Mouse (Mus musculus): ENCODE results near the gene Nat9. TPM values are rescaled to one million over a fixed set of nuclear protein-coding genes. Genes with fewer than 3 reads are reported as not detected.

Nat9 gene
- polyA plus RNA-seq, 1 experiment from 2014 or later, result 41.6 TPM

- H3K4me3 ChIP-seq (replicated peaks), result peak overlapping the region; percentile 29
- no peak overlapping the region for H3K27ac ChIP-seq (replicated peaks)
- H3K36me3 ChIP-seq, result no peaks in the 10 kb centered on the region
- no peak for ATAC-seq (ENCODE audit: insufficient number of reproducible peaks, low FRiP score, low TSS enrichment, low read depth)
- H3K4me2 ChIP-seq (replicated peaks), result peak overlapping the region; percentile 44
- no peaks in the 10 kb centered on the region for H3K9me3 ChIP-seq (replicated peaks)
- H3K27me3 ChIP-seq, result peaks cover 40% of the 10 kb centered on the region
- peaks cover 18% of the 10 kb centered on the region; the same call in 1 of the 2 replicates for H3K4me1 ChIP-seq
- no peak overlapping the region; the same call in 1 of the 2 replicates for H3K9ac ChIP-seq
- 5% methylated on average over 15 of the region's 15 CpGs for WGBS
Observed at GRCm38 (mm10) chr11:115151755-115152429, 35.8 kb downstream of the Nat9 start.

DNA sequence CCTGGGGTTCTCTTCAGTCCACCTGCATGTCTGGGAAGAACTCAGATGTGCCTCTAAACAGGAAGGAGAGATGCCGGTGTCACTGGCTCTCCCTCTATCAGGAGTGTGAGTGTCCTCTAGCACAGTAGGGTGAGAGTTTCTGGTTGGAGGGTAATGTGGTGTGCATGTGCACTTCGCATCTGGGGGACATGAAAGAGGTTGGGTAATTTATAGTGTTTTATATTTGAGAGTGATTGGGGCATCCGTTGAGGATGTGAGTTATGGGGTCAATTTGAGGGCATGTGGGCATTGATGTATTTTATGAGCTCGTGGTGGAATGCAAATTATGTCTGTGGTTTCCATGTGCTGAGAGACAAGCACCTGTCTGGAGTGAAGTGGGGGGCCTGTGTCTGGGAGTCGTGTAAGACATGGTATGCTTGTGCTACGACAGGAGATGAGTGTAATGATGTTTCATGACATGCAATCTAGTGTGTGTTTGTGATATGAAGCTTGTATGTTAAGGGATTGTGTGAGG, 36.9 kb downstream of the Nat9 start:
- no peak overlapping the region for H3K4me3 ChIP-seq (replicated peaks)
- H3K9me3 ChIP-seq (replicated peaks), result no peaks in the 10 kb centered on the region
- no peak overlapping the region for H3K27ac ChIP-seq (replicated peaks)
- no peaks in the 10 kb centered on the region for H3K36me3 ChIP-seq
- no peak overlapping the region for H3K9ac ChIP-seq
- H3K27me3 ChIP-seq, result peaks cover 37% of the 10 kb centered on the region
- WGBS, result 56% methylated on average over 6 of the region's 6 CpGs
- no peak for ATAC-seq (ENCODE audit: insufficient number of reproducible peaks, low FRiP score, low TSS enrichment, low read depth)
- H3K4me2 ChIP-seq (replicated peaks), result no peak overlapping the region
- H3K4me1 ChIP-seq, result peaks cover 18% of the 10 kb centered on the region; the same call in 1 of the 2 replicates

- no peak for ATAC-seq (ENCODE audit: insufficient number of reproducible peaks, low FRiP score, low TSS enrichment, low read depth)
- Histone ChIP-seq H3K4me3 (replicated peaks) (no peak overlapping the region), H3K4me1 (peaks cover 11% of the 10 kb centered on the region; the same call in 1 of the 2 replicates), H3K27me3 (peaks cover 7% of the 10 kb centered on the region; the same call in 1 of the 2 replicates), H3K9ac (no peak overlapping the region), H3K27ac (replicated peaks) (no peak overlapping the region), H3K36me3 (no peaks in the 10 kb centered on the region), H3K9me3 (replicated peaks) (no peaks in the 10 kb centered on the region), H3K4me2 (replicated peaks) (no peak overlapping the region)
- WGBS, result 76% methylated on average over 4 of the region's 4 CpGs
Observed at GRCm38 (mm10) chr11:115147813-115148212, 39.8 kb downstream of the Nat9 start.

GRCm38 (mm10) chr11:115141970-115142369, 45.7 kb downstream of the Nat9 start:
- H3K9ac ChIP-seq, result no peak overlapping the region

GRCm38 (mm10) chr11:115138597-115139262, 48.9 kb downstream of the Nat9 start:
- no peaks in the 10 kb centered on the region for H3K36me3 ChIP-seq
- no peak overlapping the region for H3K9ac ChIP-seq

More at GRCm38 (mm10) chr11:115141970-115142369, 45.7 kb downstream of the Nat9 start:
- no peak overlapping the region for H3K27ac ChIP-seq (replicated peaks)
- ATAC-seq (ENCODE audit: insufficient number of reproducible peaks, low FRiP score, low TSS enrichment, low read depth), result no peak
- no peaks in the 10 kb centered on the region for H3K36me3 ChIP-seq
- H3K4me2 ChIP-seq (replicated peaks), result no peak overlapping the region
- 79% methylated on average over 2 of the region's 2 CpGs for WGBS
- no peaks in the 10 kb centered on the region for H3K4me1 ChIP-seq
- no peaks in the 10 kb centered on the region; the same call in 1 of the 2 replicates for H3K27me3 ChIP-seq
- no peaks in the 10 kb centered on the region for H3K9me3 ChIP-seq (replicated peaks)
- H3K4me3 ChIP-seq (replicated peaks), result no peak overlapping the region

DNA sequence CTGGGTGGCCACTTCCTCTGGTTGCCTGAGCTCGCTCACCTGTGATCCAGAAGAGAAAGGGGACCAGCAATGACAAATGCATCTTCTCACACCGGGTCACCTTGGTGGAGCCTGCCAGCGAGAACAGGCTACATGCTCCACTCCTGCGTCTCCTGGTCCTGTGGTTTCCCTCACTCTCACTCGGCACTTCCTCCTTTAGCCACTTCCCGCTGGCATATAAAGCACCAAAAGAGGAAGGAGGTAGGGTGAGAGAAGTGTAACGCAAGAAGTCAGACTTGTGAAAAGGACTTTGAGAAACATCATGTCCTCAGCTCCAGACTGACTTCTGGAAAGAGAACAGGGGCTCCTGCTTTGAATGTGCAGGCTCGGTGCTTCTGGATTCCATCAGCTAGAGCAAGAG, 53.9 kb downstream of the Nat9 start, which contains the start of gene Cd300lf:
Gene Cd300lf, minus strand, starts transcription at position 193 of the 400 bp plus-strand sequence.
- Histone ChIP-seq H3K9me3 (replicated peaks) (no peaks in the 10 kb centered on the region), H3K4me2 (replicated peaks) (no peak within 1 kb of the TSS), H3K27ac (replicated peaks) (no peak within 1 kb of the TSS), H3K36me3 (no peaks in the 10 kb centered on the region), H3K9ac (no peak within 1 kb of the TSS), H3K4me3 (replicated peaks) (no peak within 1 kb of the TSS), H3K27me3 (no peaks in the 10 kb centered on the region), H3K4me1 (no peaks in the 10 kb centered on the region)
- ATAC-seq (ENCODE audit: insufficient number of reproducible peaks, low FRiP score, low TSS enrichment, low read depth), result no peak
- WGBS, result 75% methylated on average over 8 of the region's 8 CpGs

More at GRCm38 (mm10) chr11:115138597-115139262, 48.9 kb downstream of the Nat9 start:
- WGBS, result 77% methylated on average over 5 of the region's 5 CpGs
- H3K4me2 ChIP-seq (replicated peaks), result no peak overlapping the region
- H3K27ac ChIP-seq (replicated peaks), result no peak overlapping the region
- no peaks in the 10 kb centered on the region for H3K4me1 ChIP-seq
- no peaks in the 10 kb centered on the region for H3K27me3 ChIP-seq
- no peak for ATAC-seq (ENCODE audit: insufficient number of reproducible peaks, low FRiP score, low TSS enrichment, low read depth)
- no peaks in the 10 kb centered on the region for H3K9me3 ChIP-seq (replicated peaks)
- H3K4me3 ChIP-seq (replicated peaks), result no peak overlapping the region

Other genes with a start within 250 kb of the Nat9 start
- not detected in 2 replicates for gene Cd300c, start 218.7 kb downstream of the Nat9 start, polyA plus RNA-seq (2015; fragmentation: Nextera tagmentation; extraction: Ambion mirVana)
- 0.28 and 0.34 TPM in 2 replicates for gene Cd300ld, start 197.9 kb downstream of the Nat9 start, polyA plus RNA-seq (2015; fragmentation: Nextera tagmentation; extraction: Ambion mirVana)
- 3.8 and 5.6 TPM in 2 replicates for gene Cd300c2, start 186.0 kb downstream of the Nat9 start, polyA plus RNA-seq (2015; fragmentation: Nextera tagmentation; extraction: Ambion mirVana)
- gene Cd300ld2, start 171.7 kb downstream of the Nat9 start, polyA plus RNA-seq (2015; fragmentation: Nextera tagmentation; extraction: Ambion mirVana), result not detected in 2 replicates
- gene Cd300ld4, start 160.8 kb downstream of the Nat9 start, polyA plus RNA-seq (2015; fragmentation: Nextera tagmentation; extraction: Ambion mirVana), result not detected in 2 replicates
- gene Cd300ld5, start 150.1 kb downstream of the Nat9 start, polyA plus RNA-seq (2015; fragmentation: Nextera tagmentation; extraction: Ambion mirVana), result not detected in 2 replicates
- not detected in 2 replicates for gene Cd300ld3, start 139.4 kb downstream of the Nat9 start, polyA plus RNA-seq (2015; fragmentation: Nextera tagmentation; extraction: Ambion mirVana)
- 0.12 and 0.16 TPM in 2 replicates for gene Cd300e, start 125.7 kb downstream of the Nat9 start, polyA plus RNA-seq (2015; fragmentation: Nextera tagmentation; extraction: Ambion mirVana)
- gene Rab37, start 96.4 kb downstream of the Nat9 start, polyA plus RNA-seq (2015; fragmentation: Nextera tagmentation; extraction: Ambion mirVana), result 1.6 and 2.0 TPM in 2 replicates
- 0.96 and 1.0 TPM in 2 replicates for gene Cd300lf, start 53.9 kb downstream of the Nat9 start, polyA plus RNA-seq (2015; fragmentation: Nextera tagmentation; extraction: Ambion mirVana)
- gene Slc9a3r1, start 24.5 kb downstream of the Nat9 start, polyA plus RNA-seq (2015; fragmentation: Nextera tagmentation; extraction: Ambion mirVana), result 45.2 and 51.8 TPM in 2 replicates
- gene Tmem104, start 372 bp downstream of the Nat9 start, polyA plus RNA-seq (2015; fragmentation: Nextera tagmentation; extraction: Ambion mirVana), result 12.6 and 13.9 TPM in 2 replicates
- 0.05 TPM in 1 of 2 replicates, not detected in the other for gene Grin2c, start 79.4 kb upstream of the Nat9 start, polyA plus RNA-seq (2015; fragmentation: Nextera tagmentation; extraction: Ambion mirVana)
- 16.0 and 17.0 TPM in 2 replicates for gene Fdxr, start 89.2 kb upstream of the Nat9 start, polyA plus RNA-seq (2015; fragmentation: Nextera tagmentation; extraction: Ambion mirVana)
- gene Fads6, start 109.8 kb upstream of the Nat9 start, polyA plus RNA-seq (2015; fragmentation: Nextera tagmentation; extraction: Ambion mirVana), result 0.60 and 0.66 TPM in 2 replicates
- gene Otop2, start 119.3 kb upstream of the Nat9 start, polyA plus RNA-seq (2015; fragmentation: Nextera tagmentation; extraction: Ambion mirVana), result 0.21 and 0.32 TPM in 2 replicates
- gene Ush1g, start 134.2 kb upstream of the Nat9 start, polyA plus RNA-seq (2015; fragmentation: Nextera tagmentation; extraction: Ambion mirVana), result 0.11 and 0.12 TPM in 2 replicates
- gene Otop3, start 146.9 kb upstream of the Nat9 start, polyA plus RNA-seq (2015; fragmentation: Nextera tagmentation; extraction: Ambion mirVana), result 0.24 and 0.35 TPM in 2 replicates
- gene Hid1, start 179.9 kb upstream of the Nat9 start, polyA plus RNA-seq (2015; fragmentation: Nextera tagmentation; extraction: Ambion mirVana), result 8.9 and 9.6 TPM in 2 replicates
- 13.7 and 13.8 TPM in 2 replicates for gene Cdr2l, start 194.1 kb upstream of the Nat9 start, polyA plus RNA-seq (2015; fragmentation: Nextera tagmentation; extraction: Ambion mirVana)
- 167 and 169 TPM in 2 replicates for gene Mrpl58, start 215.9 kb upstream of the Nat9 start, polyA plus RNA-seq (2015; fragmentation: Nextera tagmentation; extraction: Ambion mirVana)
- 815 and 841 TPM in 2 replicates for gene Atp5h, start 232.1 kb upstream of the Nat9 start, polyA plus RNA-seq (2015; fragmentation: Nextera tagmentation; extraction: Ambion mirVana)
- gene Kctd2, start 232.3 kb upstream of the Nat9 start, polyA plus RNA-seq (2015; fragmentation: Nextera tagmentation; extraction: Ambion mirVana), result 18.1 and 18.5 TPM in 2 replicates

Data from embryonic facial prominence, embryonic 15.5 days (tissue).